Mouse (Mus musculus) neural tube, embryonic 14.5 days (tissue): ENCODE data around the gene Gtdc1. TPM values are rescaled to one million over a fixed set of nuclear protein-coding genes. Genes with fewer than 3 reads are reported as not detected.

Source experiments
- ATAC-seq: fragments of 200-750 bp; cut with Nextera tagmentation; 2 replicates; pipeline ENCODE4 v1.8.0; 2017; ENCODE audit warnings: low read depth, mild to moderate bottlenecking, moderate TSS enrichment, moderate library complexity
- H3K27ac ChIP-seq: fragments of 300-500 bp; sonication (generic); 2 replicates; pipeline ENCODE4 v1.5.1; 2014; ENCODE audit warnings: low read depth, mild to moderate bottlenecking, control low read depth, low read length, moderate library complexity, mixed read lengths
- H3K27me3 ChIP-seq: fragments of 300-500 bp; sonication (generic); 2 replicates; pipeline ENCODE4 v1.6.1; 2014; ENCODE audit warnings: low read length; ENCODE audit not compliant: control insufficient read depth, insufficient read depth
- H3K36me3 ChIP-seq: fragments of 300-500 bp; sonication (generic); 2 replicates; pipeline ENCODE4 v1.6.1; 2014; ENCODE audit warnings: low read length, mixed read lengths; ENCODE audit not compliant: control insufficient read depth, insufficient read depth
- H3K4me1 ChIP-seq: fragments of 300-500 bp; sonication (generic); 2 replicates; pipeline ENCODE4 v1.6.1; 2014; ENCODE audit warnings: low read length; ENCODE audit not compliant: control insufficient read depth, insufficient read depth
- H3K4me2 ChIP-seq: fragments of 300-500 bp; sonication (generic); 2 replicates; pipeline ENCODE4 v1.6.1; 2014; ENCODE audit warnings: mild to moderate bottlenecking, low read depth, low read length, control low read depth
- H3K4me3 ChIP-seq: fragments of 300-500 bp; sonication (generic); 2 replicates; pipeline ENCODE4 v1.5.1; 2014; ENCODE audit warnings: low read depth, low read length, control low read depth, mixed read lengths
- H3K9ac ChIP-seq: fragments of 300-500 bp; sonication (generic); replicated peaks from 2 replicates; pipeline ENCODE4 v1.6.1; 2014; ENCODE audit warnings: low read depth, mild to moderate bottlenecking, control low read depth, low read length, mixed read lengths
- H3K9me3 ChIP-seq: fragments of 300-500 bp; sonication (generic); 2 replicates; pipeline ENCODE4 v1.6.1; 2016; ENCODE audit warnings: low read length; ENCODE audit not compliant: control insufficient read depth
- WGBS: fragments of 180-500 bp; shearing (Covaris S2); extraction: QIAGEN DNeasy Blood & Tissue Kit; methylation state at CpG from one replicate; pipeline ENCODE4 v1.1.7; 2014; 5-methylcytosine and 5-hydroxymethylcytosine counted together
- polyA plus RNA-seq: library from polyadenylated mRNA; unstranded; fragments of >200 nt; fragmentation: Nextera tagmentation; extraction: Ambion mirVana; gene quantifications from 2 replicates; pipeline ENCODE4 v1.2.1, GENCODE M21; 2014

Gtdc1 gene
- polyA plus RNA-seq, 1 experiment from 2014 or later = 28.4 TPM

DNA sequence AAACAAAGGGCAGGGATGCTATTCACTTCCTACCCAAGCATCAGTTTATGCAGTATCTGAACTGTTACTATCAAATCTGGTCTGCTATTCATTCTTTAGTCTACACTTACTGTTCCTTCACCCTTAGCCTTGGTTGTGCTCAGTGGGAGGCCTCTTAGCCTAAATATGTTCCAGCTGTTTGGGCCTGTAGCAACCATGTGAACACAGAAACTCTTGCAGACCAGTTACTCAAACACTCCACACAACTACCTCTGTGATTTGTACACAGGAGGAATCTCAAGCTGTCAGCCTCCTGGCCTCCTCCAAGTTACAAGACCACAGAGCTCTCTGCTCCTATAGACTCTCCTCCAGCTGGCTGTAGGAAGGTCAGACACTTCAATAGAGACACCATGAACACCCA is 384.7 kb downstream of the Gtdc1 start:
- Histone ChIP-seq H3K4me2 (no peak overlapping the region), H3K4me3 (no peak overlapping the region), H3K4me1 (no peaks in the 10 kb centered on the region), H3K27me3 (no peaks in the 10 kb centered on the region), H3K9ac (no peak overlapping the region), H3K27ac (no peak overlapping the region), H3K9me3 (no peaks in the 10 kb centered on the region), H3K36me3 (no peaks in the 10 kb centered on the region)
- ATAC-seq = no peak

DNA sequence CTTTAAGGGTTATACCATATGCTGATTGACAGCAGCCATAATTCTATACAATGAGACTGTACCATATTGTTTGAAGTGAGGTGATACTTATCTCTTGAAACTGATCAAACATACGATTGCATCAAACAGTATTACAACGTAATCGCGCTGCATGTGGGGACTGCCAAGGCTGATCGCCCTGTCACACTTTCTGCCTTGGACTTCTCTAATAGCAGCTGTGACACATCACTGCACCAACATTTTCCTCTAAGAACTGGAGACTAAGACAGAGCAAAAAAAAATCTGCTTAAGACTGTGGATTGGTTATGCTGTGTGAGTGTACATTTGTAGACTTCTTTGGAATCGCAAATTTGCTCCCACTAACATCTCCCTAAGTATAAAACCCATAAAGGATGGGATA is 385.7 kb downstream of the Gtdc1 start:
- ATAC-seq = no peak
- H3K4me2 ChIP-seq = no peak overlapping the region
- 91% methylated on average over 6 of the region's 6 CpGs for WGBS

GRCm38 (mm10) chr2:44540881-44541280 is 386.6 kb downstream of the Gtdc1 start:
- no peak for ATAC-seq
- WGBS = 78% methylated on average over 6 of the region's 6 CpGs

More for the DNA sequence above, 385.7 kb downstream of the Gtdc1 start:
- no peak overlapping the region for H3K9ac ChIP-seq
- no peaks in the 10 kb centered on the region for H3K27me3 ChIP-seq
- no peaks in the 10 kb centered on the region for H3K4me1 ChIP-seq
- H3K9me3 ChIP-seq = no peaks in the 10 kb centered on the region
- no peak overlapping the region for H3K4me3 ChIP-seq
- H3K36me3 ChIP-seq = no peaks in the 10 kb centered on the region
- no peak overlapping the region for H3K27ac ChIP-seq

GRCm38 (mm10) chr2:44539121-44539634 is 388.3 kb downstream of the Gtdc1 start:
- no peak for ATAC-seq
- H3K27me3 ChIP-seq = no peaks in the 10 kb centered on the region
- H3K9ac ChIP-seq = no peak overlapping the region
- no peak overlapping the region for H3K4me2 ChIP-seq
- no peak overlapping the region for H3K4me3 ChIP-seq
- WGBS = 83% methylated on average over 5 of the region's 5 CpGs
- no peaks in the 10 kb centered on the region for H3K4me1 ChIP-seq
- H3K9me3 ChIP-seq = no peaks in the 10 kb centered on the region
- H3K36me3 ChIP-seq = no peaks in the 10 kb centered on the region
- no peak overlapping the region for H3K27ac ChIP-seq

More at GRCm38 (mm10) chr2:44540881-44541280, 386.6 kb downstream of the Gtdc1 start:
- Histone ChIP-seq H3K9ac (no peak overlapping the region), H3K36me3 (no peaks in the 10 kb centered on the region), H3K9me3 (no peaks in the 10 kb centered on the region), H3K4me3 (no peak overlapping the region), H3K4me1 (no peaks in the 10 kb centered on the region), H3K27ac (no peak overlapping the region), H3K4me2 (no peak overlapping the region), H3K27me3 (no peaks in the 10 kb centered on the region)

GRCm38 (mm10) chr2:44538135-44538534 is 389.3 kb downstream of the Gtdc1 start:
- WGBS = 28% methylated on average over 4 of the region's 4 CpGs
- Histone ChIP-seq H3K27me3 (no peaks in the 10 kb centered on the region), H3K4me3 (no peak overlapping the region), H3K4me1 (no peaks in the 10 kb centered on the region), H3K36me3 (no peaks in the 10 kb centered on the region), H3K4me2 (no peak overlapping the region), H3K9me3 (no peaks in the 10 kb centered on the region), H3K9ac (no peak overlapping the region), H3K27ac (no peak overlapping the region)
- ATAC-seq = no peak

DNA sequence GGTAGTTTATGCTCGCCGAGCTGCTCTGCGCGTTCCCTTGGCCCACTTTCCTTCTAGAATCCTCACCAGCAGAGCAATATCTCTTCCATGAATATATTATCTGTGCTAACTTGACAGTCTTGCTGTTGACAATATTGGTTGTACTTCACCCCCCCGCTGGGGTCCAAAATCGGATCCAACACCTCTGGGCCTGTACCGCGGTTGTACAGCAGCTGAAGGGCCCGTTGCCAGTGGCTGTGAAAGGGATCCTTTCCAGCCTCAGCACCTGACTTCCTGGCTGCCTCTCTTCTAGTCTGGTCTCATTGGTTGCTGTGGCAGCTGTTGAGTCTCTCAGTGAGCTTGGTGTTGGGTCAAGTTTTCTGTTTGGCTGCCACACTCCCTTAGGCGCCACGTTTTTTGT is 391.7 kb downstream of the Gtdc1 start:
- WGBS = 89% methylated on average over 11 of the region's 11 CpGs
- H3K9me3 ChIP-seq = no peaks in the 10 kb centered on the region

DNA sequence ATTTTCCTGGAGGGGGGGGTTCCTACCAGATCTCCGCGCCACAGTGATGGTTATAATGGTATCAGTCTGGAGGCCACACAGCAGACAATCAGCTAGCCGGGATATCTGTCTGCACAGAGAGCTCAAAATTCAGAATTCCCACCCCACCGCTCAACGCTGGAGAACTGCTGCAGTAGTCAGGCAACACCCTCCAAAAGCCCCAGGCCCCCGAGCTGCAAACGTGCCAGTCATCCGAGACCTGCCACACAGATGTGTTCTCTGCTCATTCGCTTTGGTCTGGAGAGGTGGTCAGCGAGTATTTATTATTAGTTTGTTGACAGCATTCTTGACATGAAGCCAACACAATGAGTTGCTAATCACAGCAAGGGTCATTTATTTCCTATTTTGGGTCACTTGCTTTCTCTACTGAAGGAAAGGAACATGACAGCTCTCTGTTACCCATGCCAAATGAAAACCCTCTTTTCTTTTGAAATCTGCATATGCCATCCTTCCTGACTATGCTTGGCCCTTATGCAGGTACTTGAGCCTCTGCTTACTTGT is 392.3 kb downstream of the Gtdc1 start:
- WGBS = 88% methylated on average over 10 of the region's 10 CpGs
- H3K27me3 ChIP-seq = no peaks in the 10 kb centered on the region
- H3K9me3 ChIP-seq = no peaks in the 10 kb centered on the region
- H3K4me1 ChIP-seq = no peaks in the 10 kb centered on the region
- no peaks in the 10 kb centered on the region for H3K36me3 ChIP-seq
- H3K27ac ChIP-seq = no peak overlapping the region
- H3K4me3 ChIP-seq = no peak overlapping the region
- no peak overlapping the region for H3K4me2 ChIP-seq
- ATAC-seq = no peak
- H3K9ac ChIP-seq = no peak overlapping the region

More for the DNA sequence above, 391.7 kb downstream of the Gtdc1 start:
- no peak for ATAC-seq
- no peak overlapping the region for H3K27ac ChIP-seq
- H3K4me1 ChIP-seq = no peaks in the 10 kb centered on the region
- no peaks in the 10 kb centered on the region for H3K27me3 ChIP-seq
- no peak overlapping the region for H3K4me3 ChIP-seq
- H3K4me2 ChIP-seq = no peak overlapping the region
- H3K36me3 ChIP-seq = no peaks in the 10 kb centered on the region
- no peak overlapping the region for H3K9ac ChIP-seq

- H3K36me3 ChIP-seq = no peaks in the 10 kb centered on the region
- H3K27me3 ChIP-seq = no peaks in the 10 kb centered on the region
- ATAC-seq = peak; percentile 38; the same call in 1 of the 2 replicates
- WGBS = 12% methylated on average over 6 of the region's 6 CpGs
- H3K9ac ChIP-seq = no peak overlapping the region
- H3K4me2 ChIP-seq = no peak overlapping the region
- no peaks in the 10 kb centered on the region for H3K4me1 ChIP-seq
- H3K4me3 ChIP-seq = no peak overlapping the region
- no peaks in the 10 kb centered on the region; the same call in 1 of the 2 replicates for H3K9me3 ChIP-seq
- no peak overlapping the region for H3K27ac ChIP-seq
Observed at GRCm38 (mm10) chr2:44526110-44527032, 401.1 kb downstream of the Gtdc1 start.
